Mouse (Mus musculus): ENCODE data around the gene Map3k12. TPM values are rescaled to one million over a fixed set of nuclear protein-coding genes. Genes with fewer than 3 reads are reported as not detected.

Gene Map3k12
- polyA plus RNA-seq, 1 experiment from 2014 or later, result 0.85 TPM

GRCm38 (mm10) chr15:102512471-102512870 is 4.4 kb downstream of the Map3k12 start:
- ATAC-seq, result no peak
- Histone ChIP-seq H3K4me1 (ENCODE audit: insufficient read depth) (peaks cover 23% of the 10 kb centered on the region), H3K36me3 (replicated peaks; ENCODE audit: insufficient read depth, low read length) (no peaks in the 10 kb centered on the region), H3K4me3 (ENCODE audit: low read depth, low read length) (no peak overlapping the region), H3K27me3 (ENCODE audit: insufficient read depth, low read length) (0 out of 2 replicates have a peak, but pooled peaks cover 5% of the 10 kb centered on the region), H3K9ac (replicated peaks) (no peak overlapping the region), H3K27ac (ENCODE audit: low read depth) (no peak overlapping the region), H3K4me2 (ENCODE audit: low read depth, low read length) (no peak overlapping the region), H3K9me3 (ENCODE audit: low read length) (no peaks in the 10 kb centered on the region)
- TF ChIP-seq CTCF (IDR thresholded peaks at IDR 0.05; ENCODE audit: low read depth) (no peak), EP300 (IDR thresholded peaks at IDR 0.05; ENCODE audit: low read depth) (no peak)
- no peak for DNase-seq

GRCm38 (mm10) chr15:102512010-102512409 is 4.9 kb downstream of the Map3k12 start:
- peaks cover 21% of the 10 kb centered on the region for H3K4me1 ChIP-seq (ENCODE audit: insufficient read depth)
- DNase-seq (no peak), ATAC-seq (no peak)
- H3K9me3 ChIP-seq (ENCODE audit: low read length), result no peaks in the 10 kb centered on the region
- no peak overlapping the region for H3K9ac ChIP-seq (replicated peaks)
- no peak overlapping the region for H3K27ac ChIP-seq (ENCODE audit: low read depth)
- TF ChIP-seq EP300 (IDR thresholded peaks at IDR 0.05; ENCODE audit: low read depth) (no peak), CTCF (IDR thresholded peaks at IDR 0.05; ENCODE audit: low read depth) (no peak)
- H3K27me3 ChIP-seq (ENCODE audit: insufficient read depth, low read length), result 0 out of 2 replicates have a peak, but pooled peaks cover 5% of the 10 kb centered on the region
- H3K4me3 ChIP-seq (ENCODE audit: low read depth, low read length), result no peak overlapping the region
- no peaks in the 10 kb centered on the region for H3K36me3 ChIP-seq (replicated peaks; ENCODE audit: insufficient read depth, low read length)
- H3K4me2 ChIP-seq (ENCODE audit: low read depth, low read length), result no peak overlapping the region
- WGBS (ENCODE audit: insufficient replicate concordance), result 65% methylated on average over 5 of the region's 5 CpGs

GRCm38 (mm10) chr15:102511285-102511833 is 5.5 kb downstream of the Map3k12 start:
- Histone ChIP-seq H3K27me3 (ENCODE audit: insufficient read depth, low read length) (0 out of 2 replicates have a peak, but pooled peaks cover 5% of the 10 kb centered on the region), H3K4me3 (ENCODE audit: low read depth, low read length) (no peak overlapping the region), H3K4me1 (ENCODE audit: insufficient read depth) (peaks cover 15% of the 10 kb centered on the region), H3K4me2 (ENCODE audit: low read depth, low read length) (peak overlapping the region; percentile 97; the same call in 1 of the 2 replicates), H3K9me3 (ENCODE audit: low read length) (no peaks in the 10 kb centered on the region), H3K9ac (replicated peaks) (0 out of 2 replicates have a peak overlapping the region, but pooled peaks have one; percentile 58), H3K36me3 (replicated peaks; ENCODE audit: insufficient read depth, low read length) (no peaks in the 10 kb centered on the region), H3K27ac (ENCODE audit: low read depth) (no peak overlapping the region)
- ATAC-seq, result no peak
- 40% methylated on average over 6 of the region's 6 CpGs for WGBS (ENCODE audit: insufficient replicate concordance)
- TF ChIP-seq EP300 (IDR thresholded peaks at IDR 0.05; ENCODE audit: low read depth) (no peak), CTCF (IDR thresholded peaks at IDR 0.05; ENCODE audit: low read depth) (no peak)
- no peak for DNase-seq

- Histone ChIP-seq H3K9me3 (ENCODE audit: low read length) (no peaks in the 10 kb centered on the region), H3K4me2 (ENCODE audit: low read depth, low read length) (peak overlapping the region; percentile 97), H3K27ac (ENCODE audit: low read depth) (no peak overlapping the region), H3K4me1 (ENCODE audit: insufficient read depth) (peaks cover 10% of the 10 kb centered on the region), H3K4me3 (ENCODE audit: low read depth, low read length) (peak overlapping the region; percentile 64), H3K36me3 (replicated peaks; ENCODE audit: insufficient read depth, low read length) (no peaks in the 10 kb centered on the region), H3K9ac (replicated peaks) (peak overlapping the region; percentile 58), H3K27me3 (ENCODE audit: insufficient read depth, low read length) (no peaks in the 10 kb centered on the region)
- DNase-seq, result peak; percentile 85
- 5% methylated on average over 32 of the region's 34 CpGs for WGBS (ENCODE audit: insufficient replicate concordance)
- no peak for TF ChIP-seq EP300 (IDR thresholded peaks at IDR 0.05; ENCODE audit: low read depth)
- no peak for TF ChIP-seq CTCF (IDR thresholded peaks at IDR 0.05; ENCODE audit: low read depth)
- ATAC-seq, result peak; percentile 92
Measured at GRCm38 (mm10) chr15:102510590-102511284, 6.1 kb downstream of the Map3k12 start.

- Histone ChIP-seq H3K27ac (ENCODE audit: low read depth) (no peak overlapping the region), H3K9ac (replicated peaks) (peak overlapping the region; percentile 58), H3K27me3 (ENCODE audit: insufficient read depth, low read length) (no peaks in the 10 kb centered on the region), H3K4me1 (ENCODE audit: insufficient read depth) (peaks cover 10% of the 10 kb centered on the region), H3K9me3 (ENCODE audit: low read length) (no peaks in the 10 kb centered on the region), H3K4me2 (ENCODE audit: low read depth, low read length) (peak overlapping the region; percentile 97), H3K4me3 (ENCODE audit: low read depth, low read length) (peak overlapping the region; percentile 64), H3K36me3 (replicated peaks; ENCODE audit: insufficient read depth, low read length) (no peaks in the 10 kb centered on the region)
- no peak for DNase-seq
- TF ChIP-seq CTCF (IDR thresholded peaks at IDR 0.05; ENCODE audit: low read depth), result no peak
- TF ChIP-seq EP300 (IDR thresholded peaks at IDR 0.05; ENCODE audit: low read depth), result no peak
- ATAC-seq, result peak; percentile 33
- 14% methylated on average over 9 of the region's 9 CpGs for WGBS (ENCODE audit: insufficient replicate concordance)
Measured at GRCm38 (mm10) chr15:102510110-102510509, 6.8 kb downstream of the Map3k12 start.

GRCm38 (mm10) chr15:102508336-102508735 is 8.5 kb downstream of the Map3k12 start:
- ATAC-seq, result no peak
- Histone ChIP-seq H3K27ac (ENCODE audit: low read depth) (no peak overlapping the region), H3K4me1 (ENCODE audit: insufficient read depth) (peaks cover 10% of the 10 kb centered on the region), H3K4me3 (ENCODE audit: low read depth, low read length) (no peak overlapping the region), H3K9ac (replicated peaks) (no peak overlapping the region), H3K27me3 (ENCODE audit: insufficient read depth, low read length) (no peaks in the 10 kb centered on the region), H3K4me2 (ENCODE audit: low read depth, low read length) (no peak overlapping the region), H3K36me3 (replicated peaks; ENCODE audit: insufficient read depth, low read length) (peaks cover 13% of the 10 kb centered on the region), H3K9me3 (ENCODE audit: low read length) (no peaks in the 10 kb centered on the region)
- WGBS (ENCODE audit: insufficient replicate concordance), result 72% methylated on average over 3 of the region's 3 CpGs
- no peak for DNase-seq
- TF ChIP-seq CTCF (IDR thresholded peaks at IDR 0.05; ENCODE audit: low read depth) (no peak), EP300 (IDR thresholded peaks at IDR 0.05; ENCODE audit: low read depth) (no peak)
